Mouse (Mus musculus): ENCODE measurements around the gene Sesn2. TPM values are rescaled to one million over a fixed set of nuclear protein-coding genes. Genes with fewer than 3 reads are reported as not detected.
"Not testable (repeated sequence)": the region's sequence is repeated elsewhere in the genome, so short reads cannot be mapped to it uniquely, and the experiment has no call there.

Gene Sesn2
- polyA plus RNA-seq, 1 experiment from 2014 or later = 14.7 TPM

DNA sequence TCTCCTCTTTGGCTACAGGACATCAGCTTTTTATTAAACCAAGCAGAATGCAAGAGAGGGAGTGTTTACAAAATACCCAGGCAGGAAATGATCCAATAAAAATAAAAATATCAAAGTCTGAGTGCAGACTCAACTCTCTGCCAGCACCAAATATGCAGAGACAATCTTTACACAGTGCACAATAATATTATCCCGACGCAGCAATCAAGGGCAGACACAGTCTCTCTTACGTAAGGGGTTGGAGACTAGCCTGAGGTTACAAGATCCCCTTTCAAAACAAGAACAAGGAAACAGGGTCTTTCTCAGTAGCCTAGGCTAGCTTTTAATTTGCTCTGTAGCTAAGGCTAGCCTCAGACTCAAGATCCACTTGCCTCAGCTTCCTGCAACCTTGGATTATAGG lies 21.8 kb downstream of the Sesn2 start:
- H3K27ac ChIP-seq (replicated peaks) = no peak overlapping the region
- H3K27me3 ChIP-seq (ENCODE audit: low read depth, poor library complexity, severe bottlenecking) = no peaks in the 10 kb centered on the region
- peaks cover 4% of the 10 kb centered on the region; the same call in 1 of the 2 replicates for H3K4me1 ChIP-seq
- WGBS = 97% methylated on average over 3 of the region's 3 CpGs
- H3K9me3 ChIP-seq (replicated peaks) = no peaks in the 10 kb centered on the region
- H3K4me3 ChIP-seq = no peak overlapping the region
- no peak for DNase-seq (ENCODE audit: low spot score)
- H3K36me3 ChIP-seq = peaks cover 17% of the 10 kb centered on the region

DNA sequence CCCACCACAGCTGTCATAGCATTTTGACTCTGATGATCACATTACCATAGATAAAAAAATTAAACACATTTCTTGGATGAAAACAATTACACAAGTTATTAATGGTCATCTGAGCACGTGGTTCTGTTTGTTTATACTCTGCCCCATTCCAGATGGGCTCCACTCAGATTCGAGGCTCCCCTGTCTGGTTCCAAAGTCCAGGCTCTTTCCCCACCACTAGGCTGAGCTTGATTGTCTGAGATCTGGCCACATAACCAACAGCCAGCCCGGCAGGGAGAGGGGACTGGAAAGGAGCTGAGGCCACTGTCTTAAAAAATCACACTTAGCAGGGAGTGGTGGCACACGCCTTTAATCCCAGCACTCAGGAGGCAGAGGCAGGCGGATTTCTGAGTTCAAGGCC lies 25.5 kb downstream of the Sesn2 start:
- Histone ChIP-seq H3K9me3 (replicated peaks) (no peaks in the 10 kb centered on the region), H3K27ac (replicated peaks) (no peak overlapping the region), H3K4me3 (no peak overlapping the region), H3K36me3 (no peaks in the 10 kb centered on the region), H3K27me3 (ENCODE audit: low read depth, poor library complexity, severe bottlenecking) (no peaks in the 10 kb centered on the region), H3K4me1 (peaks cover 4% of the 10 kb centered on the region; the same call in 1 of the 2 replicates)
- 80% methylated on average over 5 of the region's 5 CpGs for WGBS
- no peak for DNase-seq (ENCODE audit: low spot score)

DNA sequence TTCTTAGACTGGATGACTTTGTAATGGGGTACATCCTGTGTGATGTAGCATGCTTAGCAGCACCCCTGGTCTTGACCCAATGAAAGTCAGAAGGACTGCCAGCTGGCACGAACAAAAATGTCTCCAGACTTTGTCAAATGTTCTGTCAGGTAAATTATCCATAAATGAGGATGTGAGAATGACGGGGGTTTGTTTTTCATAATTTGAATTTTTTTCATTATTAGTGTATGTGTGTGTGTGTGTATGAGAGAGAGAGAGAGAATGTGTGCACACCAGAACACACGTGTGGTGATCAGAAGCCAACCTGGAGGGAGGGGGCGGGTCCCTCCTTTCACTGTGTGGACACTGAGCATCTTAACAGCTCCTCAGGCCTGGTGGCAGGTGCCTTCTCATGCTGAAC lies 26.1 kb downstream of the Sesn2 start:
- no peak for DNase-seq (ENCODE audit: low spot score)
- Histone ChIP-seq H3K27ac (replicated peaks) (no peak overlapping the region), H3K4me1 (peaks cover 4% of the 10 kb centered on the region; the same call in 1 of the 2 replicates), H3K27me3 (ENCODE audit: low read depth, poor library complexity, severe bottlenecking) (no peaks in the 10 kb centered on the region), H3K9me3 (replicated peaks) (no peaks in the 10 kb centered on the region), H3K4me3 (no peak overlapping the region), H3K36me3 (no peaks in the 10 kb centered on the region)
- 85% methylated on average over 4 of the region's 4 CpGs for WGBS

DNA sequence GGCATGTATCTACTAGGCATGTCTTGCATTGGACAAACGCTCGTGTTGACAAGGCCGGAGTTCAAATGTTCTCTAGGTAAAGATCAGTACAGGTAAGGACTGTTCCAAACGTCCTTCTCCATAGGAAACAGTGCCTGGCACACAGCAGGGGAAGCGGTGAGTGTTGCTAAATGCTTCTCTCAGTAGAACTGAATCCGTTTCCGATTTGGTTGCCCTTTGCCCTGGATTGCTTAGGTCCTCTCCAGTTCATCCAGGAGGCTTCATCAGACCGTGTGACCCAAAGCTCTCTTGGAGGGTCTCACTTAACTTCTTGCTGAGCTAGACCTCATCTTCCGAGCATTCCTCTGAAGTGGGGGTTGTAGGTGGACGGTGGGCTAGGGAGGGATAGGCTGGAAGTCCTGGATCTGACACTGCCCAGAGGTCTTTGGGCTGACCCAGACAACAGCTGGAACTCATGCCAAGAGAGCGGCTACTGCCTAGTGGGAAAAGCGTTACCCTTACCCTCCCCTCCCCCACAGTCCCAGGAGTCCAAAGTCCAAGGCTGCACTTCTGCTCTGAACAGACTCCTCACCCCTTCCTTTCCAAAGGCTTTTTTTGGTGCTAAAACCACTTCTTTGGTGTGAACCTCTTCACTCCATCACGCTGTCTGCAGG lies 27.2 kb downstream of the Sesn2 start:
- peaks cover 4% of the 10 kb centered on the region; the same call in 1 of the 2 replicates for H3K4me1 ChIP-seq
- no peaks in the 10 kb centered on the region for H3K9me3 ChIP-seq (replicated peaks)
- H3K4me3 ChIP-seq = no peak overlapping the region
- H3K27ac ChIP-seq (replicated peaks) = no peak overlapping the region
- no peaks in the 10 kb centered on the region for H3K27me3 ChIP-seq (ENCODE audit: low read depth, poor library complexity, severe bottlenecking)
- DNase-seq (ENCODE audit: low spot score) = no peak
- H3K36me3 ChIP-seq = no peaks in the 10 kb centered on the region
- WGBS = 83% methylated on average over 13 of the region's 13 CpGs

DNA sequence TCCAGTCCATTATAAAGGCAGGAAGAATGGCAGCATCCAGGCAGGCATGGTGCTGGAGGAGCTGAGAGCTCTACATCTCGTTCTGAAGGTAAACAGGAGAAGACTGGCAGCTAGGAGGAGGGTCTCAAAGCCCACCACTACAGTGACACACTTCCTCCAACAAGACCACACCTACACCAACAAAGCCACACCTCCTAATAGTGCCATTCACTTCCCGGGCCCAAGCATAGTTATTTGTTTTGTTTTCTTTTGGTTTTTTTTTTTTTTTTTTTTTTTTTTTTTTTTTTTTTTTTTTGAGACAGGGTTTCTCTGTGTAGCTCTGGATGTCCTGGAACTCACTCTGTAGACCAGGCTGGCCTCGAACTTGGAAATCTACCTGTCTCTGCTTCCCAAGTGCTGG lies 28.2 kb downstream of the Sesn2 start:
- not testable (repeated sequence) for H3K36me3 ChIP-seq; DNase-seq (ENCODE audit: low spot score); H3K27me3 ChIP-seq (ENCODE audit: low read depth, poor library complexity, severe bottlenecking); H3K27ac ChIP-seq (replicated peaks); H3K9me3 ChIP-seq (replicated peaks); H3K4me1 ChIP-seq; H3K4me3 ChIP-seq
- 81% methylated on average over 3 of the region's 3 CpGs for WGBS

DNA sequence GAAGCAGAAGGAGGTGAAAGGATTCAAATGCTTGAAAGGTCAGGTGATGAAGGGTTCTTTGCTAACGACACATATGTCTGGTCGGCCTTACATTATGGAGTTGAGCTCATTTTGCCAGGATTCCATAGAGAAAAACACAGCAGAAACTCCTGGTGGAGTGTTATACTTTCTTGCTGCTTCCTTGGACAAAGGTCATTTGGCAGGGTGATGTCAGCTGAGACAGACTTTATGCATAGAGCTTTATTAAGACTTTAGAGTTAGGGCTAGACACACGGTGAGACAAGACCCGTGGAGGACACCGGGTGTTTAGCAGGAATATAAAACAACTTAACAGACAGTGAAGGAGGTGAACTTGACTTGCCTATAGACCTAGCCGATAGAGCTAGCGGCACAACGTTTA lies 32.5 kb downstream of the Sesn2 start:
- no peak overlapping the region for H3K27ac ChIP-seq (replicated peaks)
- no peak for DNase-seq (ENCODE audit: low spot score)
- H3K36me3 ChIP-seq = no peaks in the 10 kb centered on the region
- H3K4me1 ChIP-seq = no peaks in the 10 kb centered on the region
- H3K4me3 ChIP-seq = no peak overlapping the region
- no peaks in the 10 kb centered on the region for H3K27me3 ChIP-seq (ENCODE audit: low read depth, poor library complexity, severe bottlenecking)
- H3K9me3 ChIP-seq (replicated peaks) = no peaks in the 10 kb centered on the region
- WGBS = 94% methylated on average over 8 of the region's 8 CpGs

DNA sequence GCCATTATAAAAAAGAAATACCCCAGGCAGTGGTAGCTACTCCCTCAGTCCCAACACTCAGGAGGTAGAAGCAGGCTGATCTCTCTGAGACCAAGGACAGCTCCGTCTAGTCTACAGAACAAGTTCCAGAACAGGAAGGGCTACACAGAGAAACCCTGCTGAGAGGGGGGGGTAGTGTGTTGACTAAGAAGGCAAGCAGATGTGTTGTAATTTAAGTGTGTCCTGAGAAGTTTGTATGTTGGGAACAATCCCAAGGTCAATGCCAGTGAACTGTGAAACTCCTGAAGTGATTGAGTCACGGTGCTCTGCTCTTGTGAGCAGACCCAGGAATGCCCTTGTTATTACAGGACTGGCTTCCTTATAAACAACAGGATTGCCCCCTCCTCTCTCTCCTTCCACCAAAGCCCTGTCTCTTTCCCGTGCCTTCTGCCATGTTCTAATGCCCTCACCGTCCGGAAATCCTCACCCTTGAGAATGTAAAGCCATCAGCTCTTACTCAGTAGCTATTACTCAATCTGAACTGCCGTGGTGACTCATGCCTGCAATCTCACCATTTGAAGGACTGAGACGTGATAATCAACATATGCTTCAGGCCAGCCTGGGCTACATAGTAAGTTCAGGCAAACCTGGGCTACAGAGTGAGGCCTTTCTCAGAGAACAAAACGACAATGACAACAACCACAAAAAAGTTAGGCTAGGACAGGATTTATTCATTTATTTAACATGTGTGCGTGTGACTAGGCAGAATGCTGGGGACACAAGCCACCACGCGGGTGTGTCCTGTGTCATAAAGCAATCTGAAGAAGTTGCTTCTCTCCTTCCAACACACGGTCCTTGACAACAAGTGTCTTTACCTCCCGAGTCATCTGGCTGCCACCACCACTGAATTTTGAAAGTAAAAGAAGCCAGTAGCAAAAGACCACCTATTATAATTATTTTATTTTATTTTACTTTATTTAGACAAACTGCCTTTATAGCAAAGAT lies 34.1 kb downstream of the Sesn2 start:
- Histone ChIP-seq H3K27me3 (ENCODE audit: low read depth, poor library complexity, severe bottlenecking) (no peaks in the 10 kb centered on the region), H3K36me3 (no peaks in the 10 kb centered on the region), H3K27ac (replicated peaks) (no peak overlapping the region), H3K4me1 (no peaks in the 10 kb centered on the region), H3K4me3 (no peak overlapping the region), H3K9me3 (replicated peaks) (no peaks in the 10 kb centered on the region)
- no peak for DNase-seq (ENCODE audit: low spot score)
- 83% methylated on average over 13 of the region's 13 CpGs for WGBS

DNA sequence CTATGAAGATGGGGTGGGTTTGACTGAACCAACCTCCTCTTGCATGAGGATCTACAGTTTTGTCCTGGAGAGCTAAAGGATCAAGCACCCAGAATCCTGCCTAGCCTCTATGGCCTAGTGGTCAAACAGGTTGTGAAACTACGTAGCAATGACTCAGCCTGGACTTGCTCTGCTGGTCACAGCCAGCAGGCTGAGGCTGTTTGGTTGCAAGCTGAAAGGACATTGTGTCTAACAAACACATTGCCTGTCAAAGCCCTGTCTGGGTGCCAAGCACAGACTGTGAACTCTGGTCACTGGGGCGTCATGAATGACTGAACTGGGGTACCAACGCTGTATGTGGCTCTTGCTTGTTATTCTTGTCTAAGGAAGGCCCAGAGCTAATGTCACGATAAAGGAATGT lies 35.7 kb downstream of the Sesn2 start:
- Histone ChIP-seq H3K4me3 (no peak overlapping the region), H3K27me3 (ENCODE audit: low read depth, poor library complexity, severe bottlenecking) (no peaks in the 10 kb centered on the region), H3K27ac (replicated peaks) (no peak overlapping the region), H3K4me1 (no peaks in the 10 kb centered on the region), H3K36me3 (no peaks in the 10 kb centered on the region), H3K9me3 (replicated peaks) (no peaks in the 10 kb centered on the region)
- no peak for DNase-seq (ENCODE audit: low spot score)
- 76% methylated on average over 4 of the region's 4 CpGs for WGBS

DNA sequence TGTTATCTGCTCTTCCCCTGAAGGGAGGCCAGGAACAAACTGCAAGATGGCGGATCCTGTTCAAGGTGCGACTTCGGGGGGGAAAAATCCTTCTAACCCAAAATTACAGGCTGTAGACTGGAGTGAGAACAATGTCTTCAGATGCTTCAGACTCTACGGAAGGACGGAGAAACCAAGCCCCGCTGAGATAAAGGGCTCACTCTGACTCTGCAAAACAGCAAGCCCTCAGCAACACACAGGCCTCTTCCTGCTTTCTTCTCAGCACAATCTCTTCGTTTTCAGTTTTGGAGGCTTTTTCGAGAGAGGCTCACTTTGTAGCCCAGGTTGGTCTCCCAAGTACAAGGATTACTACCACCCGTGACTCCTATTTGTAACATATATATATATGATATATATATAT lies 36.9 kb downstream of the Sesn2 start:
- H3K4me3 ChIP-seq = no peak overlapping the region
- no peaks in the 10 kb centered on the region for H3K4me1 ChIP-seq
- no peaks in the 10 kb centered on the region for H3K36me3 ChIP-seq
- H3K27ac ChIP-seq (replicated peaks) = no peak overlapping the region
- 90% methylated on average over 9 of the region's 9 CpGs for WGBS
- DNase-seq (ENCODE audit: low spot score) = no peak
- no peaks in the 10 kb centered on the region for H3K9me3 ChIP-seq (replicated peaks)
- no peaks in the 10 kb centered on the region for H3K27me3 ChIP-seq (ENCODE audit: low read depth, poor library complexity, severe bottlenecking)

DNA sequence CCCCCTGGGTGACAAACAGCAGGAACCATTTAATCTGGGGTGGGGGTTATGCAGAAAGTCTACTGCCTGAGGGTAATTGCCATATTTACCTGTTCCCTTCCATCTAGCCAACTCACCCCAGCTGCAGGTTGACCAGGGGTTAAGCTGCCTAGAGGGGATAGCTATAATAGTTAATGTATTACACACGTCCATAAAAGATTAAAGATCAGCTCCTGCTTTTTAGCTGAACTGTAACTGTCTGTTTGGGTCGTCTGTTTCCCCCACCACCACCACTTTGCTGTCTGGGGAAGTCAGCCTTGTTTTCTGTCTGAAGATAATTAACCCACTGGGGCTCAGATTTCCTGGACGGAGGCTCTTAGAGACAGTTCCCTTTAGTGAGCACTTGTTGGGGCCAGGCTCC lies 40.4 kb downstream of the Sesn2 start:
- H3K4me3 ChIP-seq = no peak overlapping the region
- no peaks in the 10 kb centered on the region for H3K27me3 ChIP-seq (ENCODE audit: low read depth, poor library complexity, severe bottlenecking)
- no peaks in the 10 kb centered on the region for H3K4me1 ChIP-seq
- H3K27ac ChIP-seq (replicated peaks) = no peak overlapping the region
- no peak for DNase-seq (ENCODE audit: low spot score)
- 25% methylated on average over 3 of the region's 3 CpGs for WGBS
- no peaks in the 10 kb centered on the region for H3K9me3 ChIP-seq (replicated peaks)
- H3K36me3 ChIP-seq = no peaks in the 10 kb centered on the region

DNA sequence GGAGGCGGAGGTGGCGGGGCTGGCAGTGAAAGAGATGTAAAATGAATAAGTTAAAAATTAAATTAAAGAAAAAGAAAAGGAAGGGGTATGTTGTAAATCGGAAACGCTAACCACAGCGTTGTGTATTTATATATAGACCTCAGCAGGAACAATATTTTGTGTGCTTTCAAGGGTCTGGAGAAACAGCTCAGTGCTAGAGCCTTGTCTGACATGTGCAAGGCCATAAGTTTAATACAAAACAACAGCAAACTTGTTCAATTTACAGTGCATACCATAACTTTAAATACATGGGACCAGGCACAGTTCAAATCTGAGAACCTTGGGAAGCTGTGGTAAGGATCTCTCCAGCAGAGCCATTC lies 46.1 kb downstream of the Sesn2 start:
- 2% methylated on average over 5 of the region's 5 CpGs for WGBS
- peak overlapping the region; percentile 90 for H3K4me3 ChIP-seq
- no peak for DNase-seq (ENCODE audit: low spot score)
- H3K27me3 ChIP-seq (ENCODE audit: low read depth, poor library complexity, severe bottlenecking) = no peaks in the 10 kb centered on the region
- no peaks in the 10 kb centered on the region for H3K9me3 ChIP-seq (replicated peaks)
- peaks cover 28% of the 10 kb centered on the region for H3K36me3 ChIP-seq
- H3K27ac ChIP-seq (replicated peaks) = peak overlapping the region; percentile 87
- peaks cover 20% of the 10 kb centered on the region for H3K4me1 ChIP-seq

DNA sequence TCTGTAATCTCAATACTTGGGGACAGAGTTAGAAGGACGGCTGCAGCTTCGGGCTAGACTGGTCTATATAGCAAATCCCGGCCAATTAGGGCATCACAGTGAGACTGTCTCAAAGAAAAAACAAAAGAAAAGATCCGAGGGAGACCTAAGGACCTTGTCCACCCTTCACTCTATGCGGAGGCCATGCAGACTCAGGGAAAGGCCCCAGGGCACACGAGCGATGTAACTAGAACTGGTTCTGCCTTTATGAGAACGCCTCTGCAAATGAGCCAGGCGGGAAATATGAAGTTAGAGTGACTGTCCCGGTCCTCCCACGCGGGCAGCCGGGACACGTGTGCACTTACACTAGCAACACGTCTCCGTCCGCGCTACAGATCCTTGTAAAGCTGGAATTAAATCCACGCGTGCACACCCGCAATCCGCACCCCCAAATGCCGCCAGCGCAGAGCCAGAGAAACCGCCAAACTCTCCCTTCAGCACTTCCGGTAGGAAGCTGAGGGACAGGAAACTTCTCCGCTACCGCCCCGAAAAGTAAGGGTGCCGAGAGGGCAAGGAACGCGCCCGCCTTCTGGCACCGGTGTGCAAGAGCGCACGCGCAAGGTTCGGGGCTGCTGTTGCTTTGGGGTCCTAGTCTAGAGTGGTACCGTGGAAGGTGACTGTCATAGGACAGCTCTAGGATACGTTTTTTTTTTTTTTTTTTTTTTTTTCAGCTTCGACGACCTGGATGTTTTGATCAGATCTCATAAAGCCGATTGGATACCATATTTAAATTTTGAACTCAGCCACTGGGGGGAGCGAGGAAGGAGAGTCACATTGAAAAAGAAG lies 46.7 kb downstream of the Sesn2 start, which contains the start of gene Med18:
Med18 (minus strand) TSS at position 492 of the 825 bp plus-strand sequence.
- no peaks in the 10 kb centered on the region for H3K9me3 ChIP-seq (replicated peaks)
- H3K27ac ChIP-seq (replicated peaks) = peak within 1 kb of the TSS; percentile 87
- H3K4me1 ChIP-seq = peaks cover 20% of the 10 kb centered on the region
- no peaks in the 10 kb centered on the region for H3K27me3 ChIP-seq (ENCODE audit: low read depth, poor library complexity, severe bottlenecking)
- H3K4me3 ChIP-seq = peak within 1 kb of the TSS; percentile 90
- under 1% methylated on average over 44 of the region's 44 CpGs for WGBS
- peak; percentile 94 for DNase-seq (ENCODE audit: low spot score)
- peaks cover 34% of the 10 kb centered on the region for H3K36me3 ChIP-seq

All from midbrain, embryonic 10.5 days (tissue).